Mouse (Mus musculus): ENCODE results near the gene Nrxn3.

DNA sequence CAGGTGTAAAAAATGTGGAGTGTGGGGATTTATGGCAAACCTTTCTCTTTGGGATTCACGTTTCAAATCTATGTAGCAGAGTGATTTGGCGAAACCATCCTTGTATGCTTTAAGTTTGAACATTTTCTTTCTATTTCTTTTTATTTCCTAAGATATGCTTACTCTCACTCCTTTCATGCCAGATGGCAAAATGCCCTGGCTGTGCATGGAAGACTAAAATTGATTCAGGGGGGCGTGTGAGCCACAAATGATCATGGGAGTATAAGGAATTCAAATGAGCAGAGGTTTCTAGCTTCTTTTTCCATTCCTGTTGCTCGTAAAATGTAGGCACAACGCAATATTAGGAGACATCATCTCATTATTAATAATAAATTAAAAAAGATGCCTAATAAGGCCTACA, 1211.0 kb downstream of the Nrxn3 start:
- no peak for TF ChIP-seq CTCF (IDR thresholded peaks at IDR 0.05; ENCODE audit: low read depth, low read length)
- TF ChIP-seq POLR2A (IDR thresholded peaks at IDR 0.05; ENCODE audit: borderline replicate concordance, low read depth, low read length), result no peak
